ENCODE assay signal across 16 mouse cellular contexts in the genomic region with DNA sequence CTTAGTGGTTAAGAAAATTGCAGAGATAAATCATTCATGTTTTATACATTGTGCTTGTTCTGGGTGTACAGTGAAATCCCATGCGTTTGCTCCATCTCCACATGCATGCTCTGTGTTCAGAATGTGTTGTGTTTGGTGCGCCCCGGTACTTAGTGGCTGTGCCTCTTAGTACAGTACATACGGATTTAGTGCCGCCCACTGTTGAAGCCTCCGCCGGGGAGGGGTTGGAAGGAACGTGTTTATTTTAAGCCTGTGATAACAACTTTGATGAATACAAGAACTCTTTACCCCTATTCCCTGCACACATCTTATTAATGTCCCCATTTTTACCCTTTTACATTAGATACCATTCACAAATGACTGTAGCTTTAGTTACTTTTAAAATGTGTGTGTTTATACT. TPM values are rescaled to one million over a fixed set of nuclear protein-coding genes. Genes with fewer than 3 reads are reported as not detected.
DNase-seq lines count a peak whose midpoint lies in the region; ATAC-seq lines count a peak whose summit lies in the region.
"Had no signal": no experiment of that assay in that cellular context is flagged by ENCODE, and none has a peak within 500 bp of the region (broad histone marks: within the 10 kb centered on the region; RNA-seq: fewer than 3 reads in every experiment).

No protein-coding gene starts in this region.

- no peaks in the 10 kb centered on the region for H3K27me3 ChIP-seq in heart, embryonic 13.5 days (replicated peaks)
- no peaks in the 10 kb centered on the region for H3K27me3 ChIP-seq in neural tube, embryonic 13.5 days
- H3K27me3 ChIP-seq in neural tube, embryonic 15.5 days (replicated peaks) = no peaks in the 10 kb centered on the region
- H3K27me3 ChIP-seq: forebrain, embryonic 13.5 days; limb, embryonic 13.5 days; liver, embryonic 15.5 days had no signal

- H3K36me3 ChIP-seq in heart, embryonic 13.5 days = peaks cover 4% of the 10 kb centered on the region; the same call in 1 of the 2 replicates
- H3K36me3 ChIP-seq in neural tube, embryonic 13.5 days = no peaks in the 10 kb centered on the region
- no peaks in the 10 kb centered on the region for H3K36me3 ChIP-seq in neural tube, embryonic 15.5 days
- H3K36me3 ChIP-seq: liver, embryonic 15.5 days had no signal

- no peak overlapping the region for H3K9ac ChIP-seq in heart, embryonic 13.5 days
- H3K9ac ChIP-seq in neural tube, embryonic 13.5 days = no peak overlapping the region
- no peak overlapping the region for H3K9ac ChIP-seq in neural tube, embryonic 15.5 days (replicated peaks)
- H3K9ac ChIP-seq: forebrain, embryonic 13.5 days; limb, embryonic 13.5 days; liver, embryonic 15.5 days had no signal

- H3K4me2 ChIP-seq in heart, embryonic 13.5 days = peak overlapping the region; percentile 46
- H3K4me2 ChIP-seq in neural tube, embryonic 13.5 days = no peak overlapping the region
- H3K4me2 ChIP-seq in neural tube, embryonic 15.5 days = no peak overlapping the region
- H3K4me2 ChIP-seq: forebrain, embryonic 13.5 days; limb, embryonic 13.5 days; liver, embryonic 15.5 days had no signal

- ATAC-seq in heart, embryonic 13.5 days (ENCODE audit: extremely low read depth, insufficient number of reproducible peaks, low FRiP score, low TSS enrichment) = no peak
- ATAC-seq in neural tube, embryonic 13.5 days (ENCODE audit: low read depth) = no peak
- no peak for ATAC-seq in neural tube, embryonic 15.5 days (ENCODE audit: low FRiP score)
- ATAC-seq: forebrain, embryonic 13.5 days had no signal

- no peak for DNase-seq in heart, adult 18-20 months
- peak; percentile 4 to 30 for DNase-seq in left cerebral cortex, adult 18-20 months (ENCODE audit: low spot score in 2 of 2)
- no peak for DNase-seq in left cerebral cortex, postnatal 4 days
- DNase-seq in telencephalon, adult 2 months (ENCODE audit: low read depth, low spot score) = peak; percentile 21
- DNase-seq: cerebellum, postnatal 14 days; gastrocnemius, postnatal 10 days; kidney, adult 8-10 months; kidney, postnatal 36 days; retina, postnatal 1 day had no signal

- intact Hi-C loops in left cerebral cortex, postnatal 4 days (cut with DNase I) = no loop called here

- H3K4me1 ChIP-seq in heart, embryonic 13.5 days = peaks cover 13% of the 10 kb centered on the region
- H3K4me1 ChIP-seq in neural tube, embryonic 13.5 days (replicated peaks) = peaks cover 4% of the 10 kb centered on the region; the same call in 1 of the 2 replicates
- 0 out of 2 replicates have a peak, but pooled peaks cover 3% of the 10 kb centered on the region for H3K4me1 ChIP-seq in neural tube, embryonic 15.5 days
- H3K4me1 ChIP-seq: forebrain, embryonic 13.5 days; limb, embryonic 13.5 days; liver, embryonic 15.5 days; megakaryocyte, embryonic 14.5 days had no signal

- no peaks in the 10 kb centered on the region for H3K9me3 ChIP-seq in heart, embryonic 13.5 days
- no peaks in the 10 kb centered on the region for H3K9me3 ChIP-seq in neural tube, embryonic 13.5 days
- H3K9me3 ChIP-seq in neural tube, embryonic 15.5 days (replicated peaks) = no peaks in the 10 kb centered on the region
- H3K9me3 ChIP-seq: forebrain, embryonic 13.5 days; limb, embryonic 13.5 days; liver, embryonic 15.5 days; megakaryocyte, embryonic 14.5 days had no signal

- no peak overlapping the region for H3K4me3 ChIP-seq in heart, embryonic 13.5 days
- no peak overlapping the region for H3K4me3 ChIP-seq in neural tube, embryonic 13.5 days
- H3K4me3 ChIP-seq in neural tube, embryonic 15.5 days (replicated peaks) = no peak overlapping the region
- H3K4me3 ChIP-seq: forebrain, embryonic 13.5 days; limb, embryonic 13.5 days; liver, embryonic 15.5 days; megakaryocyte, embryonic 14.5 days had no signal

- H3K27ac ChIP-seq in heart, embryonic 13.5 days (replicated peaks) = no peak overlapping the region
- 0 out of 2 replicates have a peak overlapping the region, but pooled peaks have one; percentile 3 for H3K27ac ChIP-seq in neural tube, embryonic 13.5 days (replicated peaks)
- H3K27ac ChIP-seq in neural tube, embryonic 15.5 days (replicated peaks) = no peak overlapping the region
- H3K27ac ChIP-seq: forebrain, embryonic 13.5 days; limb, embryonic 13.5 days; liver, embryonic 15.5 days had no signal

- WGBS in heart, embryonic 13.5 days = 28% methylated on average over 8 of the region's 8 CpGs
- 55% methylated on average over 8 of the region's 8 CpGs for WGBS in neural tube, embryonic 13.5 days
- WGBS in neural tube, embryonic 15.5 days = 40% methylated on average over 8 of the region's 8 CpGs

RNA-seq across cellular contexts. Expression of a gene that starts 39.1 kb away (rescaled TPM):
- polyA plus RNA-seq in heart, embryonic 13.5 days (2015; fragmentation: Nextera tagmentation; extraction: Ambion mirVana) = 6.6 and 6.9 TPM in 2 replicates
- total RNA-seq in heart, adult 18-20 months (2021) = 10 to 100 TPM; 10.4 to 11.2 TPM
- 10 to 100 TPM; 11.3 to 12.0 TPM for total RNA-seq in left cerebral cortex, adult 18-20 months (2021)
- 10 to 100 TPM; 16.1 to 17.7 TPM for total RNA-seq in left cerebral cortex, postnatal 4 days (2021)
- polyA plus RNA-seq in neural tube, embryonic 13.5 days (2015; fragmentation: Nextera tagmentation; extraction: Ambion mirVana) = 6.1 and 9.5 TPM in 2 replicates
- polyA plus RNA-seq in neural tube, embryonic 15.5 days (2015; fragmentation: Nextera tagmentation; extraction: Ambion mirVana) = 6.4 and 6.5 TPM in 2 replicates

Comparison
In these comparisons a context has a peak if more than half of its experiments do, and no peak if none do; other contexts are left out.
1. DNase-seq: peak in left cerebral cortex, adult 18-20 months (2 of 2) and telencephalon, adult 2 months (single experiment); none in heart, adult 18-20 months (0 of 2) and left cerebral cortex, postnatal 4 days (single experiment).